Mouse (Mus musculus): ENCODE data around the gene Sirt4.

- TF ChIP-seq POLR2A (IDR thresholded peaks at IDR 0.05; ENCODE audit: borderline replicate concordance, control insufficient read depth, low read depth, low read length) (no peak), CTCF (IDR thresholded peaks at IDR 0.05; ENCODE audit: control insufficient read depth, insufficient read depth, low read length) (no peak)
Observed at GRCm38 (mm10) chr5:115475337-115476106, 9.0 kb downstream of the Sirt4 start.
